Mouse (Mus musculus) T-helper 1 cell (primary cell): Measurements from ENCODE around the gene Maml3.

Source experiments
- in situ Hi-C: fragments of 300-600 bp; cut with MboI, MseI; formaldehyde crosslinking; loops from one replicate; pipeline ENCODE4 v1.15.1; 2025; ENCODE audit warnings: high pct_unique_total_duplicates

Gene Maml3

DNA sequence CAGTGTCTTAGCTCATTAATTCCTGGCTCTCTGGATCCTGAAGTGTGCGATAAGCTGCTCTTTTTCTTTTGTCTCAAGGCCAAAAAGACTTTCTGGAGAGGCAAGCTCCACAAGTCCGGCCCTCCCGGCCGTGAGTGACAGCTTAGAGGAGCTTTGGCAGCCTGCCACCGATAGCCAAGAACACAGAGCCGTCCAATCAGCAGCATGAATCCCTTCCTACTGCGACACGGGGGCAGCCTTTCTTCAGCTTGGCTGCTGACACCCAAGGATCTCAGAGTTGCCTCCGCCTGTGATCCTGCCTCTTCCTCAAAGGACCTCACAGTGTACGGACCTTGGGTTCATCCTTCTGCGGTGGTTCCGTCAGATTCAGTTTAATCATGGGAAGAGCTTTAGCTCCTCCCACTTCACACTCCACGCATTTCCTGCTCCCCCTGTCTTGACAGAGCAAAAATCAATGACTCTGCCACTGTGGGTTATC, 57.9 kb downstream of the Maml3 start:
- in situ Hi-C loops, result no loop called here

DNA sequence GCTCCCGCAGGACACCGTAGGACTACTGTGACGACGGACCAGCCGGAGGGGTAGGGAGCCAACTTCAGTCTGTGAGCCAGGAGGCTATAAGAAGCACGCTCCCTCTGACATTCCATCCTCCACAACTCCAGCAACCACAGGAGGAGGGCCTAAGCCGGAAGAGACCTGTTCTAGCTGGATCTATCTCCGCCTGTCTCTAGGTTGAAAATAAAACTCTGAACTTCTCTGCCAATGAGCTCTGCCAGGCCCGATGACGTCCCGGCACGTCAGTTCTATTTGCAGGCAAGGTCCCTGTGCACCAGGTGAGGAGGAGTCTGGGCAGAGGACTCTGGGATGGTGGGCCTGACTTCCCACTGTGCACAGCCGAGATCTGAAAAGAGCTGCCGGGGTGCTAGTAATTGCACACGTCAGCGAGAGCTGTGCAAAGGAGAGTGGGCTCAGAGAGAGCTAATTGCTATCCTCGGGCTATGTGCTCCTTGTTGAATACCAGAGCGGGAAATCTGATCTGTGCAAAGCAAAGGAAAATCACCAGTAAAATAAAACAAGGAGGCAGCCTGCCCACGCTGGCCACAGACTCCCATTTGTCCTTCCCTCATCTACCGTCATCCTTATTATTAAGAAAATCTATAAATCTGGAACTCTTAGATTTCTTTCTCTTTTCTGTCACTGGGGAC, 58.7 kb downstream of the Maml3 start:
- in situ Hi-C loops, result no loop called here

DNA sequence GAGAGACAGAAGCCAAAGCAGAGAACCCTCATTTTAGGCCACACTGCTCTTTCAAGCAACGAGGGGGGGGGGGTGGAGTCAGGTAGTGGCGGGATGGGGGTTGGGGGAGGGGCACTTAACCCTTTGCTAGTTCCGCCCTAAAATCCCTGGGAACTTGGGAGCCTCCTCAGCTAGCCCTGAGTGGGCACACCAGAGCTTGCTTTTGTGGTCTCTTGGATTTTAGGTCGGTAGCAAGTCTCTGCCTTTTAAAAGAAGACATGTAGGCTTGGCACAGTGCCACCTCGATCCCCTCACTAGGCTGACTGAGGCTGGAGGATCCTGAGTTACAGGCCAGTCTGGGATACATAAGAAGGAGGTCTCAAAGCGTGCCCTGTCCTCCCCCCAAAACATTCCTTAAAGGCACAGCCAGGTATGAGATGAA, 59.6 kb downstream of the Maml3 start:
- in situ Hi-C loops, result no loop called here

- in situ Hi-C loops, result no loop called here
Measured at GRCm38 (mm10) chr3:52044651-52045050, 60.2 kb downstream of the Maml3 start.

GRCm38 (mm10) chr3:52043847-52044246, 61.0 kb downstream of the Maml3 start:
- in situ Hi-C loops, result no loop called here

- in situ Hi-C loops, result no loop called here
Measured at GRCm38 (mm10) chr3:52042680-52043079, 62.2 kb downstream of the Maml3 start.

DNA sequence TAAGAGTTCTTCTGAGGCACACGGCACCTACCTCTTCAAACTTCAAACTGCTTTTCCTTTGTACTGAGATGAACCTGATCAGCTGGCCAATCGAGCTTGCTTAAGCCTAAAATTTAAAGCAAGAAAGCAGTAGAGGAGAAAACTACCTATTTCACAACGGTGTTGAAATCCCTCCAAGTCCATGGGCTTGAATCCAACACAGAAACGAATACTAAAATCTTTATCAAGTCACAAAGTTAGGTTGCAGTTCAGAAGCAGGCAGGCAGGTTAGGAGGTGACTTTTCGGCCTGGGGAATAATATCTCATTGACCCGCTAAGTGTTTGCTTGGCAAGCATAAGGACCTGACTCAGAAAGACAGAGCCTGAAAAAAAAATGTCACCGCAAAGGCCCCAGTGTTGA, 64.9 kb downstream of the Maml3 start:
- in situ Hi-C loops, result no loop called here

DNA sequence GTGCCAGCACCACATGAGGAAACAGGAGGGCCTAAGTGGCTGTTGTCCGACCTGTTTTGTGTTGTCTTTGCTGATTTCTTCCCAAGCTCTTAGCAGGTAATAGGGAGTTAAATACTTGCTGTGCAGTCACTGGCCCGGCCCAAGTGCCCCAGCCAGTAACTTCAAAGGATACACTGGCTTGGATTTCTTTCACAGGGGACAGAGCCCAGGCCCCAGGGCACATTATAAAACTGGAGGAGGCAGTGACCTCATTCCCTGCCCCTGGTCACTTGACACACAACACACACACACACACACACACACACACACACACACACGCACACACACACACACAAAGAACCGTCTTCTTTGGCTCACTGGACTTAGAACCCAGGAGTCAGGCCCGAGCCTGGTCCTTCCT, 67.6 kb downstream of the Maml3 start:
- in situ Hi-C loops, result no loop called here

- in situ Hi-C loops, result no loop called here
Measured at GRCm38 (mm10) chr3:52035404-52035803, 69.5 kb downstream of the Maml3 start.

- in situ Hi-C loops, result no loop called here
Measured at GRCm38 (mm10) chr3:52033857-52034588, 70.9 kb downstream of the Maml3 start.

DNA sequence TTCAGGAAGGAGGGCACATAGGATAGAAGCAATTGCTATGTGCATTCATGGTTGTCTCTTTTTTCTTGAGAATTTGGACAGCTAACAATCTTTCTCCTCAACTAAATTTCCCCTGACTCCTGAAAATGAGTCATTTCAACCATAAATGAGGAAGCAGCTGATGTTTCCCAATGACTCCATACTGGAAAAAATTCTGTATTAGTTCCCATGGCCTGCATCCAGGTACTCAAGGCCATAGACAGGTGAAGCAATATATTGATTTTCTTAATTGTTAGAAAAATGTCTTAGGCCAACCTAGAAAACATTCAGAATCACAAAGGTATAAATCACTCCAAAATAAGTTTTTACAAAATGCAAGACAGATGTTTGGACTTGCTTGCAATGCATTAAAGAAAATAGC, 73.5 kb downstream of the Maml3 start:
- in situ Hi-C loops, result no loop called here

DNA sequence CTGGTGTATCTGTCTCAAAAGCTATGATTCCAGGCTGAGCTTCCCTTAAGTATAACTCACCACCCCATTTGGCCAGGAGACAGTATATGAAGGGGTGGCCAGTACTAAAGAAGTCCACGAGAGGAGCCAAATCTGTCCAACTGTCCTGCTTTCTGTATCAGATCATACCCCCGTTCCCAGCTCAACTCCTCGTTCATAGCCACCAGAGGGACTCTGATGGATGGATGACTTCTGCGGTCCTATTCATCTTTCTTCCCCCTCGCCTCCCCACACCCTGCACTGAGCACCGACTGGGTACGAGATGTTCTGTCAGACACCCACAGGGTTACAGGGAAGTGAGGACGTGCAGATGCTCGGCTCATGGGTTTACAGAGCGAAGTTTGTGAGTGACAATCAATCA, 74.8 kb downstream of the Maml3 start:
- in situ Hi-C loops, result no loop called here

DNA sequence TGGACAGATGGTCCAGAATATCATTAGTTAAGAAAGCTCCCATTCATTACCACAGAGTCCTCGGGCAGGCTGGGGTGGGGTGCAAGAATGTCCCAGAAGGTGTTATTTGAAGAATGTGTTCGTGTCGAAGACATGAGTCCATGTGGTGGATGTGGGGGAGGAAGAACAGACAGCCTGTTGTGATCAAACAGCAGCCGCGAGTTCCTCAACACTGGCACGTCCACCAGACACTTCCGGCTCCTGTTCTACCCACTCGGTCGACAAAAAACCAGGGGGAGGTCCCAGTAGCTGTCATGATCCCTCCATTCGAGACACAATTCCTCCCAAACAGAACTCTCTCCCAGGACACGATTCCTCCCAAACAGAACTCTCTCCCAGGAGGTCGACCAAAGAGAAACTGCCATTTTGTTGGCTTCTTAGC, 75.2 kb downstream of the Maml3 start:
- in situ Hi-C loops, result no loop called here

- in situ Hi-C loops, result no loop called here
Measured at GRCm38 (mm10) chr3:52027972-52028371, 76.9 kb downstream of the Maml3 start.

DNA sequence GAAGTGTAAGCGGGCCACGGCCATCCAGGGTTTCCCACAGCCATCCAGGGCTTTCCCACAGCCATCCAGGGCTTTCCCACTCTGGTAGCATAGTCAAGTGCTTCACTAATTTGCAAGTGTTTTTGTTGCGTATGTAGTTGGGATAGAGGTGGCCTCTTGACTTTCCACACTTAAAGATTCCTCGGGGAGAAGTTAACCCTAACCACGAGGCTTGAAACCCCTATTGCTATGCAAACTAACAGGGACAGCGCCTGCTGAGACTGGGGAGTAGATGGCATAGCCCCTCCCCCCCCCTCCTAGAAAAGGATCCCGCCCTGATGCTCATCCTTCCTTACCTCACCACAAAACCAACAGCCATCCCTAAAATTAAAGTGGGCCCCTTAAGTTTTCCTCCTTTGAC, 82.4 kb downstream of the Maml3 start:
- in situ Hi-C loops, result no loop called here

DNA sequence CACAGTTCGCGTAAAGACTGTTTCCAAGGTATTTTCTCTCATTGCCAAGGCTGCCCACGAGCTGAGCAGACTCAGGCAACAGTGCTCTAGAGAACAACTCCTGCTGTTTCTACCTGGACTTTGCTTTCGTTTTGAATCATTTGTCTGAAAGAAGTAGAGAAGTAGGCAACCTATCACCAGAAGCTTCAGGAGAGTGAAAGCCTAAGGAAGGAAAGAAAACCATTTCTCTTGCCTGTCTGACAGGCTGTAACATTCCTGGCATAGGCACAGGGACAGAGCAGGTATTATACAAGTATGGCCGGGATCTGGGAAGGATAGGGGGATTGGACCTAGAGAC, 86.8 kb downstream of the Maml3 start:
- in situ Hi-C loops, result no loop called here

GRCm38 (mm10) chr3:52017439-52018102, 87.3 kb downstream of the Maml3 start:
- in situ Hi-C loops, result no loop called here

GRCm38 (mm10) chr3:52016178-52016577, 88.7 kb downstream of the Maml3 start:
- in situ Hi-C loops, result no loop called here

- in situ Hi-C loops, result no loop called here
Measured at GRCm38 (mm10) chr3:52015556-52015955, 89.3 kb downstream of the Maml3 start.

DNA sequence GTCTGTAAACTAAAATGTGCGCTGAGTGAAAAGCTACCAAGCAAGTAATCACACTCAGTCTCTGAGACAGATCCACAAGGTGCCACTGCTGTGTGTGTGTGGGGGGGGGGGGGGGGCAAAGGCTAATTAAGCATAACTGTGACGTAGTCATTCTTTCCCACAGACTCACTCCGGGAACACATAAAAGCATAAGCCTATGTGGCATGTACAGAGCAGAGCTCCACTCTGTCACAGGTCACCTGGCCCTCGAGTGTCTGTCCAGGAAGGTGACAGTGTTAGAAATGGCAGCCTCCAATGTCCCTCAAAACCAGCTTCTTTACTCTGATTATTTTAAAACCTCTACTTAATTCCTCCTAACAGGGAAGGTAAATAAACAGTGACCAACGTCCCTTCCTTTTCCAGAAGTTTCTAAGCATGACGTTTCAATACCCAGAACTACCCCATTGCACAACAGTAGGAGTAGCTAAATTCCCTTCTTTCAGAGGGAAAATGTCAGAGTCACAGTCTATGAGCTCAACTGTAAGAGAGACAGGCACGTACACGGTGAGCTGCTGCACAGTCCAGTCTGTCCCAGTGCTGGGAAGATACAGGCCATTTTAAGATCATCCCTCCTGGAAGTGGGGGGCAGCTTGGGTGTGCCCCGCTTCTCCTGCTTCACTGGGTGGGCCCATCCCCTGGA, 93.7 kb downstream of the Maml3 start:
- in situ Hi-C loops, result no loop called here

DNA sequence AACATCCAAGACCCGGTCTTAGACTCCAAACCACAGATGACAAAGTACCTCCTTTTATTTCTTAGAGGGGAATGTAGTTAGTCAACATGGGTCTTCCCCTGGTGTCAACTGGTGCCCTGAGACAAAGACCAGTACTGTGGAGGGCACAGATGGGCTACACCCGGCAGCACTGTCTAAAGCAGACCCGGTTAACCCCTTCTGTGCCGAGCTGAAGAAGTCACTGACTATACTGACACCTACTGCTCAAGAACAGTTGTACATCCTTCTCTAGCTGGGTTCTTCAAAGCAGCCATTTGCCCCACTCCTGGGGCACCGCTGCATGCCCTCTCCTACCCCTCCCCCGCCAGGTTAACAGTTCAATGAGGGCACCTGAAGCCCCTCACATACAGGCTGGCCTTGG, 95.6 kb downstream of the Maml3 start:
- in situ Hi-C loops, result no loop called here

DNA sequence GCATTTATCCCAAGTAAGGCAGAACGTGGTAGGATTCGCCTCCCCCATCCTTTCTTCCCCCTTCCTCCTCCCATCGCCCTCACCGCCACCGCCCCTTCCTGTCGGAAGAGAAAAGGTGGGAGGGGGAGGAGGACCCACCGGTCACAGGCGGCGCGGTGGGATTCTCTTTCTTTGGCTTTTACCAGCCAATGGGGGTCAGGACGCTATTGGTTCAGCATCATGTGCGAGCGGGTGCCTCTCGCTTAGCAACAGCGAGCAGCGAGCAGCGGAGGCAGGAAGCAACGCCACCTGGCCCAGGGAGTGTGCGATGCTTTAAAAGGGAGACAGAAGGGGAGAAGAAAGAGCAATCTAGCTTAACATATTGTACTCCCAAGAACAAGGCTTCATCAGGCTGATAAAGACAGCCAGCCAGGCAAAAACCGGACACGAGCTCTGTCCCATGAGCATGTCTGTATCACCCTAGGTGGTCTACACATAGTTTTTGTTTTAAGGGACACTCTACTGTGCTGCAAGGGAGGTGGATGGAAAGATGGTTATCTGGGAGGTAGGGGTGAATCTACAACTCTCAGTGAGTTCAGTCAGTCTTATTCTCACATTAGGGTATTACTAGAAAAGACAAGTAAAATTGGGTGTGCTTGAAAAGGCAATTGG, 97.1 kb downstream of the Maml3 start:
- in situ Hi-C loops, result no loop called here
